Mouse (Mus musculus): ENCODE data around the gene Tprn.
A peak's percentile ranks its signal among the peaks of the same experiment; 100 is the strongest.
"Not testable (repeated sequence)": the region's sequence is repeated elsewhere in the genome, so short reads cannot be mapped to it uniquely, and the experiment has no call there.

Gene Tprn

DNA sequence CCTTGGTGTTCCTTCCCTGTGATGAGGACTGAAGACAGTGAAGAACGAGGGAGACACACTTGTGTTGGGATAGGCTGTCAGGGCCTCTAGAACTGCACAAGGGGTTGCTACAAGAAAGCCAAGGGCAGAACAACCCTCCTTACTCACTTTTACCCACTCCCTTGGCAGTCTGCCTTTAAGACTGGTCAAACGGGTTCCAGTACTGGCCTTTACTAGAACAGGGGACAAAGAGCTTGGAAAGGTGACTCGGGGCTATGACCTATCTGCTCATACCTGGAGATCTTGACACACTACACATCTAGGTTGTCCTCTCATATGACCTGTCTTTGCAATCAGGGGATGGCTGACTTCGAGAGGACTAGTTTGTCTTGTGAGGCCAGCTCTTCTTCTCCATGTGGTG lies 24.9 kb upstream of the Tprn start:
- DNase-seq (ENCODE audit: low read depth), result no peak

GRCm38 (mm10) chr2:25238106-25238505 lies 24.3 kb upstream of the Tprn start:
- no peak for DNase-seq (ENCODE audit: low read depth)

- DNase-seq (ENCODE audit: low read depth), result no peak
Measured at GRCm38 (mm10) chr2:25239766-25240165, 22.7 kb upstream of the Tprn start.

GRCm38 (mm10) chr2:25240310-25240709 lies 22.1 kb upstream of the Tprn start:
- no peak for DNase-seq (ENCODE audit: low read depth)

DNA sequence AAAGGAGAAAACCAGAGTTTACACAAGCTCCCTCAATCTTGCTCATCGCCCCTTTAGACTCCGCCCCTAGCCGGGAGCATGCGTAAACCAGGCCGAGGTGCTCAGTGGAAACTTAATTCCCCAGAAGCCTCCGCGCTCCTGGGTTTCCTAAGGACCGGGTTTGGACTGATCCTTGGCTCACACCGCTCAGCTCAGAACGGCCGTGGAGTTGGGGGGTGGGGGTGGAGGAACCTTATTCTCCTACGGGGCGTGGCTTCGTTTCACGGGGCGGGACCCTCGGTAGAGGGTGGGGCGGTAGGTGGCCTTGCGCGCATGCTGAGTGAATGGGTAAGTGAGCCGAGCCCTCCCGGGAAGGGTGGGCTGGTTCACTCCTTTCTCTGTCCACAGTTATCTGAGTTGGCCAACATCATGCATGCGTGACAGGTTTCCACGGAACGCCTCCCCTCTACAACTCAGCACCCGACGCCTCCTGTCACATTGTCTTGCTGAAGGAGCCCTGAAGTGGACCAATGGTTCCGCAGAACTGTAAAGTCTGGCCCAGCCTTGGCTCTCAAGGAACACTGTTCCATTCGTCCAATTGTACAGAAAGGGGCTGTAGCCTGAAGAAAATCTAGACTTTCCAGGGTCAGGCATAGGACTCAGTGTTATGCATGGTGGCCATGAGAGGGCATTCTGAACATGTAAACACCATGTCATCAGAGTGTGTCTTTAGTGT lies 21.5 kb upstream of the Tprn start:
- DNase-seq (ENCODE audit: low read depth), result peak; percentile 81

DNA sequence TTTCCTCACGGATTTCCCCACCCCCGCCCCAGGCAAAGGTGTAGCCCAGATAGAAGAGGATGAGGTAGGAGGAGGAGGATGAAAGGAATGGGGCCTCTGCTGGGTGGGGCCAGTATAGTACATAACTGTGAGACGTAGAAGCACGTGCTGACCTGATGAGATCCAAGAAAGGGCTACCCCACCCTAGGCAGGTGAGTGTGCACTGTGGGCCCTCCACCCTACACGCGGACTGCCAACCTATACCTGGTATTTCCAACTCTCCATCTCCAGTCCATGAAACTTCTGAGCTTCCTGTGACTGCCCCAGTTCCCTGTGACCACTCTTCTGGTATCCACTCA lies 21.0 kb upstream of the Tprn start:
- peak; percentile 60 for DNase-seq (ENCODE audit: low read depth)

DNA sequence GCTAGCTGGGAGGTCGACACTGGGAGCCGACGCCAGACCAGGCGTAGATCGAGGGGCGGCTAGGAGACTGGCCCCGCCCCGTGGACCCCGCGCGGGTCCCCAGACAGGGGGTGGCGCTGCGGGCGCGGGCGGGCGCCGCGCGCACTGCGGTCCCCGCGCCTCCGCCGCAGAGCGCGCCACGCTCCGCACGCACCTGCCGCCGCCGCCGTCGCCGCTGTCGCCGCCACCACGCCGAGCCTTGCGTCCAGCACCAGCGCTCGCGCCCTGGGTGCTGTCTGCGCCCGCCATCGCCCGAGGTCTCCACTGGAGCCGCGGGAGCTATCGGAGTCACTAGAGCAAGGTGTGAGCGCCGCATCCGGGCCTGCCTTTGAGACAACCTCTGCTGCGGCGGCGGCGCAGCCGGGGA lies 20.3 kb upstream of the Tprn start, which contains the start of the genes Rnf208 and Cysrt1:
TSS of gene Rnf208 (plus strand) at position 155 of the 406 bp plus-strand sequence.
TSS of gene Cysrt1 (minus strand) at position 352 of the 406 bp plus-strand sequence.
- peak; percentile 67 for DNase-seq (ENCODE audit: low read depth)

GRCm38 (mm10) chr2:25243342-25243741 lies 19.1 kb upstream of the Tprn start:
- no peak for DNase-seq (ENCODE audit: low read depth)

DNA sequence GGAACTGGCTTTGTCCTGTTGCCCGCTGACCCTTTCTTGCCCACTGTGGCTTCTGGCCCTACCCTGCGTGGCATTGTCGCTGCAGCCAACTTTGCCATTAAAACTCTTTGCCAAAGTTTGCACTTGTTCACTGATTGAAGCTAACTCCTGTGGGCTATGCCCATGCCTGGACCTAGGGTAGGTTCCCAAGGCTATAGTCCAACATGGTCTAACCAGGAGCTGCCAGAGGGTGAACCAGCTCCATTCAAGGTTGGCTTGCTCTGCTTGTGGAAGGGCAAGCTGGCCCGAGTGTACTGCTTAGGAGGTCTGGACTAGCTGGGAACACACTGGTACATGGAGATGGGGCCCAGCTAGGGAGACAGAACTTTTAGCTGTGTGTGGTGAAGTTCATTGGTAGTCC lies 18.3 kb upstream of the Tprn start:
- no peak for DNase-seq (ENCODE audit: low read depth)

- no peak for DNase-seq (ENCODE audit: low read depth)
Measured at GRCm38 (mm10) chr2:25246183-25247072, 16.0 kb upstream of the Tprn start, which contains the start of gene AL732309.1. AL732309.1 (minus strand) TSS chr2:25246863.

- DNase-seq (ENCODE audit: low read depth), result peak; percentile 66
Measured at GRCm38 (mm10) chr2:25252331-25252730, 10.1 kb upstream of the Tprn start.

GRCm38 (mm10) chr2:25255284-25255779 lies 7.1 kb upstream of the Tprn start, which contains the start of gene Tmem203:
Tmem203 (plus strand) TSS chr2:25255439.
- DNase-seq (ENCODE audit: low read depth), result peak; percentile 97

DNA sequence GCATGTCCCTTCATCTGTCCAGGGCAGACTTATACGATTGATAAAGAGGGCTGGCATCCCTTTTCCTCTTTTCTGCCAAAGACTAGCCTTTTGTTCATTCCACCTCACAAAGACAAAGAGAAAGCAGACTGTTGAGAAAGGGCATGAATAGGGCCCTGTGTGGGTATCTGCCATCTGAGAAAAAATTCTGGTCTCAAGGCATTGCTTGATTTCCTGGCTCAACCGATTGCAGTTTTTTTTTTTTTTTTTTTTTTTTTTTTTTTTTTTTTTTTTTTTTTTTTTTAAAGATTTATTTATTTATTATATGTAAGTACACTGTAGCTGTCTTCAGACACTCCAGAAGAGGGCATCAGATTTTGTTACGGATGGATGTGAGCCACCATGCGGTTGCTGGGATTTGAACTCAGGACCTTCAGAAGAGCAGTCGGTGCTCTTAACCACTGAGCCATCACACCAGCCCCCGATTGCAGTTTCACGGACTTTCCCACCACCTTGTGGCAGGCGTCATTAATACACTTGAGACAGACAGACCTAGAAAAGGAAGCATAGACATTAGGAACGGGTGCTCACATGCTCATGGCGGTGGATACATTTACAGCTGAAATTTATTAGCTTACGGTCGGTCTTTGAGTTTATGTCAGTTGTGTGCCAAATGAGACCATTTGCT lies 5.8 kb upstream of the Tprn start:
- DNase-seq (ENCODE audit: low read depth), result peak; percentile 89

- DNase-seq (ENCODE audit: low read depth), result not testable (repeated sequence)
Measured at GRCm38 (mm10) chr2:25257250-25257649, 5.2 kb upstream of the Tprn start.

DNA sequence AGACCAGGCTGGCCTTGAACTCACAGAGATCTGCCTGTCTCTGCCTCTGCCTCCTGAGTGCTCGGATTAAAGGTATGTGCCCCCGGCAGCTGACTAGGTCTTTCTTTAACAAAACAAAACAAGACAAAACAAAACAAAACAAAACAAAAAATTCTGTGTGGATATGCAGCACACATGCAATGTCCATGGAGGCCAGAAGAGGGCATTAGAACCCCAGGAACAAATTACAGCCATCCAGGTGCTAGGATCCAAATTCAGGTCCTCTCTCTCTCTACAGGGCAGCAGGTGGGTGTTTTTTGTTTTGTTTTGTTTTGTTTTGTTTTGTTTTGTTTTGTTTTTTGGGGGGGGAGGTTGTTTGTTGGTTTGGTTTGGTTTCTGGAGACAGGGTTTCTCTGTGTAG lies 3.5 kb upstream of the Tprn start:
- peak; percentile 65 for DNase-seq (ENCODE audit: low read depth)

DNA sequence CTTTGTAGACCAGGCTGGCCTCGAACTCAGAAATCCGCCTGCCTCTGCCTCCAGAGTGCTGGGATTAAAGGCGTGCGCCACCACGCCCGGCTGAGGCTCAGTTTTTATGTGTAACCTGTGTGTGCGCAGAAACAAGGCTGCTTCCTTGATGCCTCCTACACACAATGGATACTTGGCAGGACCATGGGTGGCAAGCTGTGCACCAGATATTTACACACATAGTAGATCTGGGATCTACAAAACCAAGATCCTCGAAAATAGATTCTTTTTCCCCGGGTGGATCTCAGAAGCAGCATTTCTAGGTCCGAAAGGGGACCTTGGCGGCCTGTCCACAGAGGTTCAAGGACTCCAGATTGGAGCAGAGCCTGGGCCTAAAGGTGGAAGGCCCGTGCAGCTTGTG lies 548 bp upstream of the Tprn start:
- no peak for DNase-seq (ENCODE audit: low read depth)

GRCm38 (mm10) chr2:25262795-25263622 lies 591 bp downstream of the Tprn start:
- peak; percentile 80 for DNase-seq (ENCODE audit: low read depth)

DNA sequence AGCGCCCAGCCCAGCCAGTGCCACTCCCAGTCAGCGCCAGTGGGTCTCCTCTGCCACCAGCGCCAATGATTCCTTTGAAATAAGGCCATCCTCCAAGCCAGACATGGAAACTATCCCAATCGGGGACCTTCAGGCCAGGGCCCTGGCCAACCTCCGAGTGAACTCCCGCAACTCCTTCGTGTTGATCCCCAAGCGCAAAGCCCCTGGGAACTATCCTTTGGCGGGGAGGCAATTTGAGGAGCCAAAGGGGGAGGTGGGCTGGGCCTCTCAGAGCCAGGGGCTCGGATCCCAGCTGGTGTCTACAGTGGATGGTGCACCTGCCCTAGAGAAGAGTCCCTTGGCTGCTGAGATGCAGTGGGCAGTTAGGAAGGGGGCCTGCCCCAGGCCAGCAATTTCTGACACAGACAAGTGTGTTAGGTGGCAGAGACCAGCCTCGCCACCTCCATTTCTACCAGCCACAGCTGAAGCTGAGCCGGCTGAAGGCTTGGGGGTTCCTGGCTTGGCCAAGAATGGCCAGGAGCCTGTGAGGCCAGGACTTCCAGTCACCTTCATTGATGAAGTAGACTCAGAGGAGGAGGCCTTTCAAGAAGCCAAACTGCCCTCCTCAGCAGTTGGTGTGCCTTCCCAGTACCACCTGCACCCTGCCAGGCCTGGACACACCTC lies 1.3 kb downstream of the Tprn start:
- no peak for DNase-seq (ENCODE audit: low read depth)

DNA sequence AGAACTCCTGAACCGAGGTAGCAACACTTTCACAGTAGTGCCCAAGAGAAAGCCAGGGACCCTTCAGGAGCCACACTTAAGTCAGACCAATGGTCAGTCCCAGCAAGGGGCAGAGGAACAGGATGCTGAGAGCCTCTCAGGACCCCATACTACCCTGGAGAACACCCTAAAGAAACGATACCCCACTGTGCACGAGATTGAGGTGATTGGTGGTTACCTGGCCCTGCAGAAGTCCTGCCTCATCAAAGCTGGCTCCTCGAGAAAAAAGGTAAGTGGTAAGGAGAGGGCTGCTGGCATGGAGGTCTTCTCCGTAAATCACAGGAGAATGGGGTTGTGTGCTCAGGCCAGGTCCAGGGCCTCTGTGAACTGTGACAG lies 1.9 kb downstream of the Tprn start:
- DNase-seq (ENCODE audit: low read depth), result no peak

- no peak for DNase-seq (ENCODE audit: low read depth)
Measured at GRCm38 (mm10) chr2:25264851-25265250, 2.4 kb downstream of the Tprn start.
